Mouse (Mus musculus): Measurements from ENCODE around the gene Rfxap. TPM values are rescaled to one million over a fixed set of nuclear protein-coding genes. Genes with fewer than 3 reads are reported as not detected.
"Not testable (repeated sequence)": the region's sequence is repeated elsewhere in the genome, so short reads cannot be mapped to it uniquely, and the experiment has no call there.

Gene Rfxap
- total RNA-seq, 2 experiments from 2014 or later: 47.3 to 58.7 TPM

DNA sequence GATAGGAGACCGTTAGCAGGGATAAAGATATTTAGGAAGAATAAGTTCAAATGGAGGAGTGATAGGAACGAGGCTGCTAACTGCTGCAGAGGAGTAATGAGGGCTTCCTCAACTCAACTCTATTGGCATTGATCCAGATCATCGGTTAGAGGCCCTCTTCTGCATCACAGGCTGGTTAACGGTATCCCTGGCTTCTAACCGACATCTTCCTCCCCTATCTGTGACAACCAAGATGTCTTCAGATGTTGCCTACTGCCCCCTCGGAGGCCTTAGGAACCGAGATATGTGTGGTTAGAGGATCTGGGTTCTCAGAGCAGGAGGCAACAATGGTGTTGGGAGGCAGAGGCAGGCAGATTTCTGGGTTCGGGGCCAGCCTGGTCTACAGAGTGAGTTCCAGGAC lies 39.0 kb downstream of the Rfxap start:
- ATAC-seq (ENCODE audit: poor library complexity, severe bottlenecking): no peak

DNA sequence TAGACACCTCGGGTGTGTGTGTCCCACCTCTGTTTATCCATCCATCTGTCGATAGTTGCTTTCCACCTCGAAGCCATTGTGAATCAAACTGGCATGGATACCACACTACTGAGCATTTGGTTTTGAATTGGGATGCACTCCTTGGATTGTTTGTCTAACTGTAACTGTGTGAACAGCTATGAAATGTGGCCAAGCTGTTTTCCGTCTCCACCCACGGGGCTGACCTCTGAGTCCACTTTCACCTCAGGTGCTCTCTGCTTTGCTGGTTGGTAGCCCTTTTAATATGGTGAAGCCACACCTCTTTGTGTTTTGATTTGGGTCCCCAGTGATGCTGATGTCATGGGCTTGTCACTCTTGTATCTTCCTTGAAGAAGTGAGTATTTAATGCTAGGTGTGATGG lies 40.8 kb downstream of the Rfxap start:
- ATAC-seq (ENCODE audit: poor library complexity, severe bottlenecking): no peak

DNA sequence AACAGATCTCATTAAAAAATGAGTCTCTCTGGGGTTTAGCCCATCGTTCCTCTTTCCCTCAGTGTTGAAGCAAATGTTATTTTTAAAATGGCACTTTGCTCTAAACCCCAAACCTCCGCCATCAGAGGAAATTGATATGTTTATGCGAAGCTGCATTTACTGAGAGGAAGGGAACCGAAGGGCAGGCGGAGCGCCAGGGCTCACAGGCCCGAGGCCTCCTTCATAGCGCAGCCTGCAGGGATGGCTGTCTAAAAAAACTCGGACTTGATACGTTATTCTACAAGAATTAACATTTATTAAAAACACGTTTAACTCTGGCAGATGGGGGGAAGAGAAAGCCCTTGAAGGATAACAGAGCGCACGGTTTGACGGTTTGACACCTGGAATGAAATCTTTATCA lies 41.6 kb downstream of the Rfxap start:
- no peak for ATAC-seq (ENCODE audit: poor library complexity, severe bottlenecking)

DNA sequence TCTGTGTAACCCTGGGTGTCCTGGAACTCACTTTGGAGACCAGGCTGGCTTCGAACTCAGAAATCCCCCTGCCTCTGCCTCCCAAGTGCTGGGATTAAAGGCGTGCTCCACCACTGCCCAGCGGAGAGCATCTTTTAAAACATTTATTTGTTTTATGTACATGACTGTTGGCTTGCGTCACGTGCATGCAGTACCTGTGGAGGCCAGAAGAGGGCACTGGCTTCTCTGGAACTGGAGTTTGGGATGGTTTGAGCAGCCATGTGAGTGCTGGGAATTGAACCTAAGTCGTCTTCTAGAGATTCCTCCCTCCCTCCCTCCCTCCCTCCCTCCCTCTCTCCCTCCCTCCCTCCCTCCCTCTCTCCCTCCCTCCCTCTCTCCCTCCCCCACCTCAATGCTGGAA lies 42.1 kb downstream of the Rfxap start:
- not testable (repeated sequence) for ATAC-seq (ENCODE audit: poor library complexity, severe bottlenecking)

DNA sequence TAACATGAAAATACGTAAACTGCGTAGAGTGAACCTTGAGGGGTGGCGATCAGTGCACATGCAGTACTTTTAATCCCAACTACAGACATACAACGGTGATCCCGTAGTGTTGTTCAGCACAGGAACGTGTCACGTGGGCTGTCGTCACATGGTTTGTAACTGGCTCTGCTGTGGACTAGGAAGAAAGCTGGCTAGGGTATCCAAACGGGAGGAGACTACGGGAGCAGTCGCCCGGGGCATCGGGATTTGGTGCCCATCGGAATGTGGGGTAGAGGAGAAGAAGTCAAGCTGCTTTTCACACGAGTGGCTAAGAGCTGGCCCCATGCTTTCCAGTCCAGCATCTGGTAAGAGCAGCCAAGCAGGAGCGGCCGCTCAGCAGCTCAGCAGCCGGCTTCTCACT lies 43.2 kb downstream of the Rfxap start:
- ATAC-seq (ENCODE audit: poor library complexity, severe bottlenecking): no peak

DNA sequence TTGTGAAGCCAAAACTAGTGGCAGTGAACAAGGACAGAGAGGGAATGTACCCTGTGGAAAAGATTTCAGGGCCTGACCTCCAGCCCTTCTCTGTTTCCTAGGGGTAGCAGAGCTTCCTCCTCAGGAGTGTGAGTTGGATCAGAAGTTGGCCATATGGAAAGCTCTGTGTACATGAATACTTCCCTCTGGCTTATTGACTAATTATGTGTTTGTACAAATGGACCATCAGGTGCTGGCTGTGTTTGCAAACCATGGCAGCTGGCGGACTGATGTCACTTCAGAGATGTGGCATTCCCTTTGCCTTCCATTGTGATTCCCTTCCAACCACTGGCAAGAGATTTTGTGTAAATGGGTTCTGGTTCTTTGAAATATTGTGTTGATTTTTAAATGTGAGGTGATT lies 46.3 kb downstream of the Rfxap start:
- no peak for ATAC-seq (ENCODE audit: poor library complexity, severe bottlenecking)

DNA sequence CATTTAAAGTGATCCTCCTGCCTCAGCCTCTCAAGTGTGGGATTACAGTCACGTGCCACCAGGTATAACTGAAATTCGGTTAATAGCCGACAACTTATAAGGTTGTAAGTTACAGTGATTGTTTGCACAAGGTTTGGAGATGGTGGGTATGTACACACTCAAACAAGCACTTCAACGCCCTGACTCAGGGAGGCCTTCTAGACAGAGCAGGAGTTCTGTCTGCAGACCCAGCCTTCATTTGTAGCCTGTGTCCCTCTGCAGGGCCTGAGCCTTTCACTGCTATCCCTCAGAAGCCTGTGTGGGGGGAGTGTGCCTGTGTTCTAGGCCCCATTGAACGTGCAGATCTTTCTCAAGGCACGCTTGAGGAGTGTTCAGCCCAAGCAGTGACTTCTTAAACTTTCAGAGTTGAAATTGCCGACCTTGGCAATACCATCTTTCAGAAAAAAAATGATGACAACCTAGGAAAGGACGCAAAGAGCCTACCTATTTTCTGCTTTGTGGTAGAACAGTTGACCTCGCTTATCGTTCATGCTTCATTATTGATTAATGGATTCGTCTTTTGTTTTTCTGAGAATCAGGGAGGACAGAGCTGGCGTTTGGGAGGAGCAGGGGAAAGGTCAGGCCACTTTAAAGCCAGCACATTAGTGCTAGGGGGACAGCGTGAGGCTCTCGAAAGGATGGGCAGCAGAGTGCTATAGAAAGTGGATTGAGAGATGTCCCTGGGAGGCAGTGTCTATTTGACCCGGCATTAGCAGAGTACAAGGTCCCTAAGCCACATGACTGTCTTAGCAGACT lies 47.1 kb downstream of the Rfxap start:
- no peak for ATAC-seq (ENCODE audit: poor library complexity, severe bottlenecking)

DNA sequence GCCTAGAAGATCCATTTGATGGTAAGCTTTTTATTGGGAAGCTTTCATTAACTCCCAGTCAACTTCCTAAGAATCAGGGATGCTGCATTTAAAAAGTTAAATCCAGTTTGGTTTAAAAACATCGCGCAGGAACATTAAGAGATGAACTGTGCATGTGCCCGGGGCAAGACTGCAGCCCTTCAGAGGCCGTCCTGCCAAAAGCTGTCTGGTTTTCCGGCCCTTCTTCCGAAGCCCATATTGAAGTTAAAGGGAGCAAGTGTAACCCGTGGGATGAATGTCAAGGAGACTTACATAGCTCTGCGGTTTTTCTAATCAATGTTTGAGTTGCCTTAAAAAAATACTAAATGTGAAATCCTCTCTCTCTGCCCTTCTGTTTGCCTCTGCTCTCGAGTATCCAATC lies 48.4 kb downstream of the Rfxap start:
- no peak for ATAC-seq (ENCODE audit: poor library complexity, severe bottlenecking)

DNA sequence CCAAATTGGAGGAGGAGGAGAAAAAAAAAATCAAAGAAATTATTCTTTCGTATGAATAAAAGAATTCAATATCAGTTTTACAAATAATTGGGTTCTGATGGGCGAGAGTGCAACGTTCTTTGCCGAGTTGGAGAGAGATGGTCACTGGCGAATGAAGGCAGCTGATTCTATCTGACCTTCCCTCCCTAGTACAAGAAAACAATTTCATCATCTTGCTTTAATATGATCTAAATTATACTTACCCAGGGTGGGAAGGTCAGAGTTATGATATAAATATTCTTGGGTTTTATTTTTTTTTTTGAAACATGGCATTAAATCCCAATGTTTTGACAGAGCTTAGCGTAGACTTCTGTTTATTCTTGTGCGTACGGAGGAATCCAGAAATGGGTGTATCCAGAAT lies 50.1 kb downstream of the Rfxap start:
- no peak for ATAC-seq (ENCODE audit: poor library complexity, severe bottlenecking)

DNA sequence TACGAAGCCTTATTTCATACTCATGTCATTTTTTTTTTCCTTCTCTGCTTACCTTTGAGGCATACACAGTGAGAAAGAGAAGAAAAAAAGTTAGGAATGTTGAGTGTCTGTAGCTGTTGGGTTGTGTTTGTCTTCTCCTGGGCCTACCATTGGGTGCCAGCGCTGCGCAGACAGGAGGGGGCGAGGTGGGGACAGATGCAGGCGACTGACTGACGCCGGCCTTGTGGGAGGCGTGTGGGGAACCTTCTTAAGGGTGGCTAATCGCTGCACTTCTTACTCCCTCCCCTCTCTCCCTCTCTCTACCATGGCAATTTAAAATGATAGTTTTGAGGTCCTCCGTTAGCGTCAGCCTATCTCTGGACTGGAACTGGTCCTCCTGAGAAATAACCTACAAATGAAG lies 51.5 kb downstream of the Rfxap start:
- no peak for ATAC-seq (ENCODE audit: poor library complexity, severe bottlenecking)

DNA sequence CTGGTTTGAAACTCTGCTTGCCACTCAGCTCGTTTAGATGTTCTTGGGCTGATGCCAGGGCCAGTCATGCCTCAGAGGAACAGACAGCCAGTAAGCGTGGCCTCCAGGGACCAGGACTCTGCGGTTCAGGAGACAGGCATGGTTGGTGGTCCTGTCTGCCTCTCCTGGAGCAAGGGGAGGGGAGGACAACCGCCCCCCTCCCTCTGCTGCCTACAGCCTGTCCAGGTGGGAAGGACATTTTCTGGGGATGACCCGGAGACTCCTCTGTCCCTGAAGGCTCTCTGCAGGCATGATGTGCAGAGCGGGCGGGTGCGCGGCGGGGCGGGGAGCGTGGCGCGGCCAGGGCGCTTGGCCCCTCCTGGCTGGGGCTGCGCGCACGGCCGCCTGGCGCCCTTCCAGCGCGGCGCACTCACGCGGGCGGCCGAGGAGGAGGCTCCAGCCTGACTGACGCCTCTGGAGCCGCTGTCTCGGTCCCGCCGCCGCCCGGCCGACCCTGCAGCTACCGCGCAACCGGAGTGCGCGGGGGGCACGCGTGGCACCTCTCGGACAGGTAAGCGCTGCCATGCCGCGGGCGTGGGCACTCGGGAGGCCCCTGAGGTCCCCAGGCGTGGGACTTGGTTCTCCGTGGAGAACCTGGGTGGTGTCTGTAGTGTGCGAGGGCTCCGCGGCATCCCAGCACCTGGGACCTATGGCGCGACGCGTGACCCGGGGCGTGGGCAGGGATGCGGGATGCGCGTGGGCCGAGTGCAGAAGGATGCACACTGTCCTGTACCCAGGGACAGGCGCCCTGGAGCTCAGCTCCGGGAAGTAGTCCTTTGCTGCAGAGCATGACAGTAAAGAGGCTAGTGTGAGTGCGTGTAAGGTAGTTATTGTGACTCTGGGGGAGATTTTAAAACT lies 52.2 kb downstream of the Rfxap start, which contains the start of gene Smad9:
TSS of gene Smad9 (plus strand) at position 438 of the 897 bp plus-strand sequence.
- no peak for ATAC-seq (ENCODE audit: poor library complexity, severe bottlenecking)

DNA sequence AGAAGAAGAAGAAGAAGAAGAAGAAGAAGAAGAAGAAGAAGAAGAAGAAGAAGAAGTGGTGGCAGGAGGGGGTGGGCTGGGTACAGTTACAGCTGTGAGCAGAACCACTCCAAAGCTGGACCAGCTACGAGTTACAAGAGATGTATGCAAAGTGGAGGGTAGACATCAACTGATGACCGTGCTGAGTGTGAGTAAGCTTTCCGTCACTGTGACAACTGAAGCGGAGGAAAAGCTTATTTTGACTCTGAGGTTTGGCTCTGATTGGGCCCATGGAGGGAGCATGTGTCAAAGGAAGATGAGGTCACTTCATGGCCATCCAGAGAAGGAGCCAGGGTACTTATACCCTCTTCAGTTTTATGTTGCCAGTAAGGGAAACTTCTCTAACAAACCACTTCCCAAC lies 54.2 kb downstream of the Rfxap start:
- no peak for ATAC-seq (ENCODE audit: poor library complexity, severe bottlenecking)

Other genes with a start within 250 kb of the Rfxap start
- 60.1 and 66.0 TPM in 2 replicates for gene Supt20, start 115.0 kb downstream of the Rfxap start, total RNA-seq (2015)
- 39.4 and 40.6 TPM in 2 replicates for gene Supt20, start 115.0 kb downstream of the Rfxap start, total RNA-seq (2017)
- gene Gm21958, start 93.4 kb downstream of the Rfxap start, total RNA-seq (2015): not detected in 2 replicates
- not detected in 2 replicates for gene Gm21958, start 93.4 kb downstream of the Rfxap start, total RNA-seq (2017)
- 118 and 124 TPM in 2 replicates for gene Exosc8, start 72.4 kb downstream of the Rfxap start, total RNA-seq (2015)
- 126 and 153 TPM in 2 replicates for gene Exosc8, start 72.4 kb downstream of the Rfxap start, total RNA-seq (2017)
- 41.2 and 45.8 TPM in 2 replicates for gene Alg5, start 72.3 kb downstream of the Rfxap start, total RNA-seq (2015)
- 19.2 and 21.1 TPM in 2 replicates for gene Alg5, start 72.3 kb downstream of the Rfxap start, total RNA-seq (2017)
- not detected in 2 replicates for gene Smad9, start 52.2 kb downstream of the Rfxap start, total RNA-seq (2015)
- gene Smad9, start 52.2 kb downstream of the Rfxap start, total RNA-seq (2017): not detected in 2 replicates
- not detected in 2 replicates for gene Sertm1, start 108.1 kb upstream of the Rfxap start, total RNA-seq (2015)
- gene Sertm1, start 108.1 kb upstream of the Rfxap start, total RNA-seq (2017): not detected in 2 replicates
- gene Ccna1, start 247.7 kb upstream of the Rfxap start, total RNA-seq (2015): not detected in 2 replicates
- not detected in 2 replicates for gene Ccna1, start 247.7 kb upstream of the Rfxap start, total RNA-seq (2017)

All from megakaryocyte, adult 5-6 weeks (primary cell).